Mouse (Mus musculus): ENCODE data around the gene Med10. TPM values are rescaled to one million over a fixed set of nuclear protein-coding genes. Genes with fewer than 3 reads are reported as not detected.

Gene Med10
- polyA plus RNA-seq, 1 experiment from 2014 or later = 136 TPM

DNA sequence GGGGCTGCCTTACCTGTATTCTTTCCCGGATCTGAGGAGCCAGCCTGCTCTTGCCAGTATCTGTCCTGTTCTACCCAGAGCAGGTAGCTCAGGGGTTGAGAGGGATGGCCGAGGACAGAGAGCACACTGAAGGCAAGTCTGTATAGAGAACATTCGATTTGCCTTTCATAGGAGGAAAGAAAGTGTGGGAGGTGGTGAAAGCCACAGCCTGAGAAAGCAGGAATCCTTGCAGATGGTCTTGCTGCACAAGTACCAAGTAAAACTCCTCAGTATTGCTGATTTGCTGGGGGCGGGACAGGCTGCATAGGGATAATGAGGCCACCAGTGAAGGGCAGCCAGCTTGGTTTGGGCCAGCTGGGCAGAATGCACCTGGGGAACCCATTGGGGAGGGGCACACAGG, 16.1 kb downstream of the Med10 start:
- H3K9me3 ChIP-seq (ENCODE audit: control insufficient read depth, low read depth, low read length) = no peaks in the 10 kb centered on the region
- no peak overlapping the region for H3K4me2 ChIP-seq (replicated peaks; ENCODE audit: low read depth, low read length)
- peaks cover 30% of the 10 kb centered on the region; the same call in 1 of the 2 replicates for H3K36me3 ChIP-seq (ENCODE audit: control insufficient read depth, insufficient read depth, low read length)
- WGBS = 88% methylated on average over 4 of the region's 4 CpGs
- H3K27ac ChIP-seq (ENCODE audit: low read length) = no peak overlapping the region
- no peak overlapping the region for H3K4me3 ChIP-seq (ENCODE audit: low read depth, low read length)
- no peak overlapping the region for H3K9ac ChIP-seq (replicated peaks; ENCODE audit: low read depth, low read length)
- no peaks in the 10 kb centered on the region for H3K4me1 ChIP-seq (ENCODE audit: control insufficient read depth, insufficient read depth, low read length)
- H3K27me3 ChIP-seq (ENCODE audit: control insufficient read depth, insufficient read depth, low read length) = no peaks in the 10 kb centered on the region
- no peak for ATAC-seq (ENCODE audit: insufficient number of reproducible peaks, insufficient read depth, low FRiP score, low read depth)

DNA sequence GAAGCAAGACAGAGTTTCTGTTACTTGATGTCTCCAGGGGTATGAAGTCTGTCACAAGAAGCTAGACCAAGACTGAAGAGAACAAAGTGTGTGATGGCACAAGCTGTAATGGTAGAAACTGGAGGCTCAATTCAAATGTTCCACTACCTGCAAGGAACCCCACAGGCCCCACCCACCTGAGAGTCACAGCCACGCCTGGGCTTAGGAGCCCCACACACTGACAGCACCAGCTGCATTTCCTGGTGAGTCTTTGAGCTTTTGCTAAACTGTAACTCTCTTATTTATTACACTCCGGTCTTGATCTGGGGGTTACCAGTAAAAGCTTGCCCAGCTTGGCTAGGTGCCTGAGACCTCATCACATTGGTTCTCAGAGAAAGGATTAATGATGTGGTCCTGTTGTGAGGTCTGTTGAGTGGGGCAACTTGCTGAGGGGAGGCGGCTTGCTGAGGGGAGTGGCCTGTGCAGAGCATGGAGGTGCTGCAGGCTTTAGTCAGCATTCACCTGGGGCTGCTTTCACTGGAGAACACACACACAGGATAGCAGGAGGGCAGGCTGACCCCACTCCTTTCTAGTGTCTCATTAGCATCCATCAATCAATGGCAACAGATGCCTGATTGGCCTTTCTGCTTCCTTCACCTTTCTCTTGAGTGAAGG, 19.1 kb downstream of the Med10 start:
- no peak overlapping the region for H3K4me2 ChIP-seq (replicated peaks; ENCODE audit: low read depth, low read length)
- WGBS = 37% methylated on average over 3 of the region's 3 CpGs
- ATAC-seq (ENCODE audit: insufficient number of reproducible peaks, insufficient read depth, low FRiP score, low read depth) = peak; percentile 35; the same call in 1 of the 2 replicates

DNA sequence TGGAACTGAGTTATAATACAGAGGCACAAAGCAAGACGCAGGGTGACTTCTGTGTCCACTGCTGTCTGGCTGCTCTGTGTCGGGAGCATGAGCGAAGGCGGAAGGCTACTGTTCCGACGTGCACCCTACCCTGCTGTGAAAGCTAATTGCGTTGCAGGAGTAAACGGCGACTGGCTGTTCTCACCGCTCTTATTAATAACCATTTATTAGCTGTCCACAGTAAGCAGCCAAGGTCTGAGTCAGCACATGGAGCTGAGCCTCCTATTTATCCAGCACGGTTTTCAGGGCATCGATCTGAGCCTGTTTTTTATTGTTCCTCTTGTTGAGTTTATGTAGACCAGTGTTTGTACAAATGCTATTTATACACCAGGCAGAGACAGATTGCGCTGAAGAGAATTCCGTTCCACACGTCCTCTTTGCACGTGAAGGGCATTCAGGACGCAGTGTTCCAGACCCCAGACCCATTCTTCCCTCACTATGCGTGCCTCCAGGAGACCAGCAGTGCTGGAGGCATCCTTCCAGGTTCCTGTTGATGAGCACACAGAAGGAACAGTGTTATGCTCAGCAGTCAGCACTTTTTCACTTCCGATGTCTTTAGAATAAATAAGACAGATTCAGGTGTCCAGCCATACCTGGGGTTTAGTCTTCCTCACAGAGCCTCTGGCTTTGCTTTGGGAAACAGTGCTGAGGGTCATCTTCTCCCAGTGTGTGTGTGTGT, 21.9 kb downstream of the Med10 start:
- no peaks in the 10 kb centered on the region for H3K4me1 ChIP-seq (ENCODE audit: control insufficient read depth, insufficient read depth, low read length)
- no peaks in the 10 kb centered on the region for H3K36me3 ChIP-seq (ENCODE audit: control insufficient read depth, insufficient read depth, low read length)
- no peak overlapping the region for H3K4me3 ChIP-seq (ENCODE audit: low read depth, low read length)
- H3K9ac ChIP-seq (replicated peaks; ENCODE audit: low read depth, low read length) = no peak overlapping the region
- H3K9me3 ChIP-seq (ENCODE audit: control insufficient read depth, low read depth, low read length) = no peaks in the 10 kb centered on the region
- ATAC-seq (ENCODE audit: insufficient number of reproducible peaks, insufficient read depth, low FRiP score, low read depth) = no peak
- H3K27ac ChIP-seq (ENCODE audit: low read length) = no peak overlapping the region
- WGBS = 48% methylated on average over 19 of the region's 19 CpGs
- no peaks in the 10 kb centered on the region for H3K27me3 ChIP-seq (ENCODE audit: control insufficient read depth, insufficient read depth, low read length)
- H3K4me2 ChIP-seq (replicated peaks; ENCODE audit: low read depth, low read length) = no peak overlapping the region

More for the DNA sequence above, 19.1 kb downstream of the Med10 start:
- Histone ChIP-seq H3K27ac (ENCODE audit: low read length) (no peak overlapping the region), H3K9me3 (ENCODE audit: control insufficient read depth, low read depth, low read length) (no peaks in the 10 kb centered on the region), H3K9ac (replicated peaks; ENCODE audit: low read depth, low read length) (no peak overlapping the region), H3K4me1 (ENCODE audit: control insufficient read depth, insufficient read depth, low read length) (no peaks in the 10 kb centered on the region), H3K4me3 (ENCODE audit: low read depth, low read length) (no peak overlapping the region), H3K27me3 (ENCODE audit: control insufficient read depth, insufficient read depth, low read length) (no peaks in the 10 kb centered on the region), H3K36me3 (ENCODE audit: control insufficient read depth, insufficient read depth, low read length) (0 out of 2 replicates have a peak, but pooled peaks cover 5% of the 10 kb centered on the region)

DNA sequence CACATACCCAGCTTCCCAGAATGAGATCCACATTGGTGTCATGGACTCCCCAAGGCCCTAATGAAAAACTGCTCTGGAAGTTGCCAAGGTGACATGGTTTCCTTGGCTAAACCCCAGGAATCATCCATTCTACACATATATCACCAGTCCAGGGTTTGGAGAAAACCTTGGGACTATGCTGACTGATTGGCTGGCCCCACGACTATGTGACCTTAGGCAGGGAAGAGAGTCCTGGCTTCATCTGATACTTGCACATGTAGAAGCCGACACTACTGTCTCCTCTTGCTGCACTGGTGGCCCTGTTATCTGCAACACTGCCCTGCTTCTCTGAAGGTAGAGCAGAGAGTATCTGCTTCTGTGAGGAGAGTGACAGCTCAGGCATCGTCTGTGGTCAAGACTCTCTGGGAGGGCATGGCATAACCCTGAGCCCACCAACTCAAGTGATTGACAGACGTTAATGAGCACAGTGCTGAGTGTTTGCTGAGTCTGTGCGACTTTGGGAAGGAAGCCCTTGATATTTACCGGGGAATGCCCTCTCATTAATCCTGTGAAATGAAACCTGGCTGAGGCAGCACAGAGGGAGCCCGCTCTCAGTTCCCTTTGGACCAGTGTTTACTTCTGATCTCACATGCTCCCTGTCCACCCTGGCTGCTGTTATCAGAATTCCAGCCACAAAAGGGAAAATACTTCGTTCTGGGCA, 23.4 kb downstream of the Med10 start:
- Histone ChIP-seq H3K36me3 (ENCODE audit: control insufficient read depth, insufficient read depth, low read length) (no peaks in the 10 kb centered on the region), H3K4me1 (ENCODE audit: control insufficient read depth, insufficient read depth, low read length) (no peaks in the 10 kb centered on the region), H3K27ac (ENCODE audit: low read length) (no peak overlapping the region), H3K9me3 (ENCODE audit: control insufficient read depth, low read depth, low read length) (no peaks in the 10 kb centered on the region), H3K4me2 (replicated peaks; ENCODE audit: low read depth, low read length) (no peak overlapping the region), H3K4me3 (ENCODE audit: low read depth, low read length) (no peak overlapping the region), H3K9ac (replicated peaks; ENCODE audit: low read depth, low read length) (no peak overlapping the region), H3K27me3 (ENCODE audit: control insufficient read depth, insufficient read depth, low read length) (no peaks in the 10 kb centered on the region)
- 22% methylated on average over 8 of the region's 8 CpGs for WGBS
- ATAC-seq (ENCODE audit: insufficient number of reproducible peaks, insufficient read depth, low FRiP score, low read depth) = no peak

DNA sequence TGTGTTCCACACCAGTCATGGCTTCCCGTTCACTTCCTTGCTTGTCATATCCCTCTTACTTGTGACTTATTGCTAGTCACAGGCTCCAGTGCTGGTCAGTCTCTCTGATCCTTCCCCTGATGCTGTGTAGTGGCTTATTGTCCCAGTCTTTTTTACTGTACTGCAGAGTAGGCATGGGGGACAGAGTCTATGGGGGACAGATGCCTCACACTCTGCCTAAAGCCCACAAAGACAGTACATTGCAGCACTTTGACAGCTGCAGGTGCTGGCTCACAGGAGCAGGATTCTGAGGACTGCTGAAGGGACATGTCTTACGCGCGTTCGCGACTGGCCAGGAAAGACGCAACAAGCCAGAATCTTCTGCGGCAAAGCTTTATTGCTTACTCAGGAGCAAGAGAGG, 28.4 kb downstream of the Med10 start:
- H3K27me3 ChIP-seq (ENCODE audit: control insufficient read depth, insufficient read depth, low read length) = no peaks in the 10 kb centered on the region

DNA sequence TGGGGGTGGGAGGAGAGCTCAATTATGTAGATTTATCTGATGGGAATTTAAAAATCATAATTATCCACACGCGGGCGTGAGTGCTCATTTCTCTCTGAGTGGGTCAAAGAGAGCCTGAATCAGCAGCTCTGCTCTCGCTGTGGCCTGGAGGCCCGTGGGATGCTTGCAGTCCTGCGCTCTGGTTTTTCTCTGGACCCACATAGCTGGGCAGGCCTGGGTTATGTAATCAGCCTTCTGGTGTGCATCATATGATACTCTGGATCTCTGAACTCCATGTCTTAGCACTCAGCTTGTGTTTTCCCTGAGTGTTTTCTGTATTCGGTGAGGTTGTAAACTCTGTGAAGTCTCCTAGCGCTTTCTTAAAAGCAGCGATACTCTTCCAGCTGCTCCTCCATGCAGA, 30.4 kb downstream of the Med10 start:
- Histone ChIP-seq H3K4me2 (replicated peaks; ENCODE audit: low read depth, low read length) (no peak overlapping the region), H3K27ac (ENCODE audit: low read length) (no peak overlapping the region), H3K36me3 (ENCODE audit: control insufficient read depth, insufficient read depth, low read length) (no peaks in the 10 kb centered on the region), H3K9ac (replicated peaks; ENCODE audit: low read depth, low read length) (no peak overlapping the region), H3K4me1 (ENCODE audit: control insufficient read depth, insufficient read depth, low read length) (no peaks in the 10 kb centered on the region), H3K4me3 (ENCODE audit: low read depth, low read length) (no peak overlapping the region), H3K27me3 (ENCODE audit: control insufficient read depth, insufficient read depth, low read length) (no peaks in the 10 kb centered on the region), H3K9me3 (ENCODE audit: control insufficient read depth, low read depth, low read length) (no peaks in the 10 kb centered on the region)
- no peak for ATAC-seq (ENCODE audit: insufficient number of reproducible peaks, insufficient read depth, low FRiP score, low read depth)
- WGBS = 85% methylated on average over 9 of the region's 9 CpGs

More for the DNA sequence above, 28.4 kb downstream of the Med10 start:
- Histone ChIP-seq H3K9ac (replicated peaks; ENCODE audit: low read depth, low read length) (no peak overlapping the region), H3K4me1 (ENCODE audit: control insufficient read depth, insufficient read depth, low read length) (no peaks in the 10 kb centered on the region), H3K4me2 (replicated peaks; ENCODE audit: low read depth, low read length) (no peak overlapping the region), H3K9me3 (ENCODE audit: control insufficient read depth, low read depth, low read length) (no peaks in the 10 kb centered on the region), H3K27ac (ENCODE audit: low read length) (no peak overlapping the region), H3K36me3 (ENCODE audit: control insufficient read depth, insufficient read depth, low read length) (no peaks in the 10 kb centered on the region), H3K4me3 (ENCODE audit: low read depth, low read length) (no peak overlapping the region)
- no peak for ATAC-seq (ENCODE audit: insufficient number of reproducible peaks, insufficient read depth, low FRiP score, low read depth)
- 87% methylated on average over 8 of the region's 8 CpGs for WGBS

DNA sequence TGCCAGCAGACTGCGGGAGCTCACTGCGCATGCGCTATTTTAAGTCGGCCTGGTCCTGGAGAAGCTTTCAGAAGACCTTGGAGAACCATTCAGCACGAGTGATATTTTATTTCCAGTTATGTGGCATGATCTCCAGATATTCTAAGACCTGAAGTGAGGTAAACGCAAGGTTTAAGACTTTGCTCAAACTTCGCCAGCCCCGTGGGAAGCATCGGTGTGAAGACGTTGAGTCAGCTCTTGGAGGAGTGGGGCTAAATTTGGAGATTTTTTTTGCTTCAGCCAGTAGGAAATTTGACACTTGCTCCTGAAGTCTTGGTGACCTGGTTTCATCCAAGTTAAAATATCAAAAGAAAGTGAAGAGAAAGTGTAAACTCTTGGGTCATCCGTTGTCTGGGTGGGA, 31.2 kb downstream of the Med10 start:
- no peak overlapping the region for H3K4me2 ChIP-seq (replicated peaks; ENCODE audit: low read depth, low read length)
- H3K27me3 ChIP-seq (ENCODE audit: control insufficient read depth, insufficient read depth, low read length) = no peaks in the 10 kb centered on the region
- ATAC-seq (ENCODE audit: insufficient number of reproducible peaks, insufficient read depth, low FRiP score, low read depth) = no peak
- no peaks in the 10 kb centered on the region for H3K36me3 ChIP-seq (ENCODE audit: control insufficient read depth, insufficient read depth, low read length)
- H3K9me3 ChIP-seq (ENCODE audit: control insufficient read depth, low read depth, low read length) = no peaks in the 10 kb centered on the region
- 88% methylated on average over 11 of the region's 11 CpGs for WGBS
- no peak overlapping the region for H3K27ac ChIP-seq (ENCODE audit: low read length)
- no peak overlapping the region for H3K4me3 ChIP-seq (ENCODE audit: low read depth, low read length)
- no peak overlapping the region for H3K9ac ChIP-seq (replicated peaks; ENCODE audit: low read depth, low read length)
- no peaks in the 10 kb centered on the region for H3K4me1 ChIP-seq (ENCODE audit: control insufficient read depth, insufficient read depth, low read length)

DNA sequence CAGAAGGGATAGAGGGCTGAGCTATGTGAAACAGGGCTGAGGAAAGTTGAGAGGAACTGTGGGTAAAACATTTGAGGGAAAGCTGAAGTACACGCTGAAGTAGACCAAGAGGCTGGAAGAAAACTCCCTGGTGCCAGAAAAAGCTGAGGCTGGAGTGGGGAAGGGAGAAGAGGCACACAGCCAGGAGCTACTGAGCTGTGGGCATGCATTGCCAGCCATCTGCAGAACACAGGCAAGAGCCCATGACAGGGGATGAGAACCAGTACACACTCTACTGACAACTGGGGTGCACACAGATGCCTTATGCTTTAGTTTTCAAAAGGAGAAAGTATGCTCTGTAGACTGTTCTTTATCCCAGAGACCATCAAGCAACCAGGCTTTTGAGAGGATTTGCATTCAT, 43.4 kb downstream of the Med10 start:
- 77% methylated on average over 1 of the region's 1 CpGs for WGBS

More for the DNA sequence above, 43.4 kb downstream of the Med10 start:
- H3K4me3 ChIP-seq (ENCODE audit: low read depth, low read length) = no peak overlapping the region
- ATAC-seq (ENCODE audit: insufficient number of reproducible peaks, insufficient read depth, low FRiP score, low read depth) = no peak
- no peaks in the 10 kb centered on the region for H3K9me3 ChIP-seq (ENCODE audit: control insufficient read depth, low read depth, low read length)
- H3K9ac ChIP-seq (replicated peaks; ENCODE audit: low read depth, low read length) = no peak overlapping the region
- no peaks in the 10 kb centered on the region for H3K36me3 ChIP-seq (ENCODE audit: control insufficient read depth, insufficient read depth, low read length)
- no peak overlapping the region for H3K4me2 ChIP-seq (replicated peaks; ENCODE audit: low read depth, low read length)
- no peak overlapping the region for H3K27ac ChIP-seq (ENCODE audit: low read length)
- H3K27me3 ChIP-seq (ENCODE audit: control insufficient read depth, insufficient read depth, low read length) = no peaks in the 10 kb centered on the region
- no peaks in the 10 kb centered on the region for H3K4me1 ChIP-seq (ENCODE audit: control insufficient read depth, insufficient read depth, low read length)

All from stomach, embryonic 14.5 days (tissue).